Mouse (Mus musculus): ENCODE results near the gene Mief2. TPM values are rescaled to one million over a fixed set of nuclear protein-coding genes. Genes with fewer than 3 reads are reported as not detected.
A peak's percentile ranks its signal among the peaks of the same experiment; 100 is the strongest.

Mief2 gene
- polyA plus RNA-seq, 1 experiment from 2014 or later: 18.5 TPM

DNA sequence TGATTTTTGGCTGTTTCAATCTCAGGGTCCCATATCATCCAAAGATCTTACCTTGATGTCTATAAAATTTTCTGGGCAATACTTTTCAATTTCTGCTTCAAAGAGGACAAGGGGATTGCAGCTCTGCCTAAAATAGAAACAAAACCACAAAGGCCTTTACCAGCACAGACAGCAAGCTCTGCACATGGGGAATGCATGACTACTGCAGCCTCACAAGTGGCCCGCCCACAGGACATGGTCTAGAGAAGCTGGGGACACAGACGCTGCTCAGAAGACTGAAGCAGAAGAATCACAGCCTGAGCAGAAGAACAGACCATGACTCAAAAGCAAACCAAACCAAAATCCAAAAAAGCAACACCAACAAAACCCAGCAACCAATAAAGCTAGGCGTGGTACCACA is 33.5 kb downstream of the Mief2 start:
- Histone ChIP-seq H3K4me1 (replicated peaks) (0 out of 2 replicates have a peak, but pooled peaks cover 2% of the 10 kb centered on the region), H3K27ac (ENCODE audit: poor library complexity, severe bottlenecking) (no peak overlapping the region), H3K27me3 (replicated peaks) (no peaks in the 10 kb centered on the region), H3K9me3 (replicated peaks) (0 out of 2 replicates have a peak, but pooled peaks cover 4% of the 10 kb centered on the region), H3K4me3 (no peak overlapping the region), H3K36me3 (peaks cover 53% of the 10 kb centered on the region), H3K4me2 (no peak overlapping the region), H3K9ac (no peak overlapping the region)
- WGBS: 81% methylated on average over 3 of the region's 3 CpGs
- no peak for ATAC-seq (ENCODE audit: insufficient number of reproducible peaks, low FRiP score)

DNA sequence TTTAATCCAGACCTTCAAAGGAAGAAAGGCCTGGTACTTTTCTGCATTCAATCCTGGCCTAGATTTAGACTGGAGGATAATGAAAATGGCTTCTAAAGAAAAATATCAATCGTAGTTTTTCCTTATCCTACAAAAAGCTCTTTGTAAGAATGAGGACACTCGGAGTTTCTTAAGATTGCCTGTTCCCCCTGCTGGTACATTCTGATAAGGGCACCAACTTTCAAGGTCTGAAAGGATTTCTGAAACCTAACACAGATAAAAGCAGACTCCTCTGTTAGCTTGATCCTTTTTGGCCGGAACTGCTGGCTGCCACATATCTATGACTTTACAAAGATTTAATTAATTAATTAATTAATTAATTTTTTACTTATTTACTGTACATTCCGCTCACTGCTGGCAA is 38.8 kb downstream of the Mief2 start:
- ATAC-seq (ENCODE audit: insufficient number of reproducible peaks, low FRiP score): no peak
- Histone ChIP-seq H3K27me3 (replicated peaks) (no peaks in the 10 kb centered on the region), H3K9me3 (replicated peaks) (0 out of 2 replicates have a peak, but pooled peaks cover 4% of the 10 kb centered on the region), H3K36me3 (peaks cover 18% of the 10 kb centered on the region; the same call in 1 of the 2 replicates), H3K27ac (ENCODE audit: poor library complexity, severe bottlenecking) (no peak overlapping the region), H3K4me3 (no peak overlapping the region), H3K4me2 (no peak overlapping the region), H3K4me1 (replicated peaks) (peaks cover 13% of the 10 kb centered on the region; the same call in 1 of the 2 replicates), H3K9ac (no peak overlapping the region)
- 48% methylated on average over 4 of the region's 4 CpGs for WGBS

DNA sequence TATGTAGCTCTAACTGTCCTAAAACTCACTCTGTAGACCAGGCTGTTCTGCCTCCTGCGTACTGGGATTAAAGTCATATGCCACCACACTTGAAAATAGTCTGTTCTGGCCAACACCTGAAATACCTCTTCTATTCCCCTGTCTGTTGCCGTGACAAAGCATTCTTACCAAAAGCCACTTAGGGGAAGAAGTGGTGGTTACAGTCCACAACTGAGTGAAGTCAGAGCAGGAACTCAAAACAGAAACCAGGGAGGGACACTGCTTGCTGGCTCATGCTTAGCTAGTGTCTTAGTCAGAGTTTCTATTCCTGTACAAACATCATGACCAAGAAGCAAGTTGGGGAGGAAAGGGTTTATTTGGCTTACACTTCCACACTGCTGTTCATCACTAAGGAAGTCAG is 41.1 kb downstream of the Mief2 start:
- Histone ChIP-seq H3K27me3 (replicated peaks) (no peaks in the 10 kb centered on the region), H3K36me3 (peaks cover 12% of the 10 kb centered on the region; the same call in 1 of the 2 replicates), H3K9me3 (replicated peaks) (0 out of 2 replicates have a peak, but pooled peaks cover 4% of the 10 kb centered on the region), H3K27ac (ENCODE audit: poor library complexity, severe bottlenecking) (no peak overlapping the region), H3K4me2 (no peak overlapping the region), H3K9ac (no peak overlapping the region), H3K4me1 (replicated peaks) (peaks cover 13% of the 10 kb centered on the region; the same call in 1 of the 2 replicates), H3K4me3 (no peak overlapping the region)
- no peak for ATAC-seq (ENCODE audit: insufficient number of reproducible peaks, low FRiP score)
- 84% methylated on average over 2 of the region's 2 CpGs for WGBS

DNA sequence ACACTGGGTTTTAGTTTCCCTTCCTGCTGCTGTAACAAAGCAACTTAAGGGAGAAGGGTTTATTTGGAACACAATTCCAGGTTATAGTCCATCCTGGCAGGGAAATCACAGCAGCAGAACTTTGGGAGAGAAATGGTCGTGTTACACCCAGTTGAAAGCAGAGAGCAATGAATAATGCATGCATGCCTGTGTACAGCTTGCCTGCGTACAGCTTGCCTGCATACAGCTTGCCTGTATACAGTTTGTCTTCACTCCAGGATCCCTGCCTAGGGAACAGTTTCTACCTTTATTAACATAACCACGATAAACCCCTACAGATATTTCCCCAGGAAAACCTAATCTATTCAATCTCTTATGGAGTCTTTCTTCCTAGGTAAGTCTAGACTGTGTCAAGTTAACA is 42.6 kb downstream of the Mief2 start:
- 92% methylated on average over 3 of the region's 3 CpGs for WGBS
- Histone ChIP-seq H3K9ac (no peak overlapping the region), H3K27ac (ENCODE audit: poor library complexity, severe bottlenecking) (no peak overlapping the region), H3K36me3 (0 out of 2 replicates have a peak, but pooled peaks cover 3% of the 10 kb centered on the region), H3K4me1 (replicated peaks) (peaks cover 23% of the 10 kb centered on the region), H3K4me2 (no peak overlapping the region), H3K9me3 (replicated peaks) (no peaks in the 10 kb centered on the region), H3K27me3 (replicated peaks) (no peaks in the 10 kb centered on the region), H3K4me3 (no peak overlapping the region)
- no peak for ATAC-seq (ENCODE audit: insufficient number of reproducible peaks, low FRiP score)

DNA sequence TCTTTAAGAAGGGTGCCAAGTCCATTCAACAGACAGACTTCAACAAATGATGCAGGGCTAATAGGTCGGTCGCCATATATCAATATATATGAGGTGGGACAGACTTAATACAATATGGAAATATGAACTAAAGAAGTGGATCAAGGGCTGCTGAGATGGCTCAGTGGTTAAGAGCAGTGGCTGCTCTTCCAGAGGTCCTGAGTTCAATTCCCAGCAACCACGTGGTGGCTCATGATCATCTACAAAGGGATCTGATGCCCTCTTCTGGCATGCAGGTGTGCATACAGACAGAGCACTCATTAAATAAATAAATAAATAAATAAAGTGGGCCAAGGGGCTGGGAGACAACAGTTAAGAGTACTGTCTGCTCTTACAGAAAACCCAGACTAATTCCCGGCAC is 44.0 kb downstream of the Mief2 start:
- Histone ChIP-seq H3K36me3 (no peaks in the 10 kb centered on the region), H3K4me1 (replicated peaks) (peaks cover 23% of the 10 kb centered on the region), H3K27ac (ENCODE audit: poor library complexity, severe bottlenecking) (no peak overlapping the region), H3K4me2 (no peak overlapping the region), H3K27me3 (replicated peaks) (no peaks in the 10 kb centered on the region), H3K9ac (no peak overlapping the region), H3K9me3 (replicated peaks) (no peaks in the 10 kb centered on the region), H3K4me3 (no peak overlapping the region)
- 81% methylated on average over 4 of the region's 4 CpGs for WGBS
- no peak for ATAC-seq (ENCODE audit: insufficient number of reproducible peaks, low FRiP score)

DNA sequence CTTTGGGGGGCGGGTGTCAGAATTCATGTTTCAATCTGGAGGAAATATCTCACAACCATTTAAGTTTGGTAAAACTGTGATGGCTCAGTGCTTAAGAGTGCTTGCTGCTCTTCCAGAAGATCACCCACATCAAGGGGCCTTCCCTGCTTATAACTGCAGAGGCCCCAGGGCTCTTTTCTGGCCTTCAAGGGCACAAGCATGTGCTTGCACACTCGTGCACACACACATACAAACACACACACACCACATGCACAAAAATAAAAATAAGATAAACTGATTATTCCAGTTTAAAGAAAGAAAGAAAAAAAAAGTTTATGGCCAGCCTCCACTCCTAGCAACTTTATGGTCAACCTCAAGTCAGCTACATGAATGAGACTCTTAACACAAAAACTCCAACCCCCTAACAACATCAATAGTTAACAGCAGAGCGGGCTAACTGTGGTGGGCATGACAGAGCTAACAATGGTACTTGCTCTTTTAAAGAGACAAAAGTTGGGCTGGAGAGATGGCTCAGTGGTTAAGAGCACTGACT is 46.0 kb downstream of the Mief2 start:
- Histone ChIP-seq H3K27ac (ENCODE audit: poor library complexity, severe bottlenecking) (no peak overlapping the region), H3K4me3 (no peak overlapping the region), H3K9me3 (replicated peaks) (no peaks in the 10 kb centered on the region), H3K36me3 (peaks cover 7% of the 10 kb centered on the region), H3K4me2 (no peak overlapping the region), H3K4me1 (replicated peaks) (peaks cover 31% of the 10 kb centered on the region), H3K27me3 (replicated peaks) (no peaks in the 10 kb centered on the region), H3K9ac (no peak overlapping the region)
- WGBS: 84% methylated on average over 3 of the region's 3 CpGs
- no peak for ATAC-seq (ENCODE audit: insufficient number of reproducible peaks, low FRiP score)

DNA sequence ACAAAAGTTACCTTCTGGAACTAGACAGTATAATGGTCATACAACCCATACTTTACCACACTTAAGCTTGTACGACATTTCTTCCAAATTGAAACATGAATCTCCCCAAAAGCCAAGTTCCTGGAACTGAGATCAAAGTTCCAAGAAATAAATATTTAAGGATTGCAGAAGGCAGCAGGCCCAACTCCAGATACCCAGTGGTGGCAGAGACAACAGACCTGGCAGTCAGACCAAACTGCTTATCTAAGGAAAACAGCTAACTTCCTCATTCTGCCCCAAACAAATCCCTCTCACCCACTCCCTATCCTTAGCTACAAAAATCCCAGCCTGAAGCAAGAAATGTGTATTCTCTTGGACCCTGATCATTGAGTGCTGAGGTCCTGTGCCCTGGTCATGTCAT is 46.6 kb downstream of the Mief2 start:
- Histone ChIP-seq H3K27me3 (replicated peaks) (no peaks in the 10 kb centered on the region), H3K9ac (no peak overlapping the region), H3K4me2 (peak overlapping the region; percentile 85), H3K9me3 (replicated peaks) (no peaks in the 10 kb centered on the region), H3K4me1 (replicated peaks) (peaks cover 35% of the 10 kb centered on the region), H3K27ac (ENCODE audit: poor library complexity, severe bottlenecking) (no peak overlapping the region), H3K36me3 (peaks cover 13% of the 10 kb centered on the region), H3K4me3 (no peak overlapping the region)
- WGBS: 45% methylated on average over 1 of the region's 1 CpGs
- no peak for ATAC-seq (ENCODE audit: insufficient number of reproducible peaks, low FRiP score)

DNA sequence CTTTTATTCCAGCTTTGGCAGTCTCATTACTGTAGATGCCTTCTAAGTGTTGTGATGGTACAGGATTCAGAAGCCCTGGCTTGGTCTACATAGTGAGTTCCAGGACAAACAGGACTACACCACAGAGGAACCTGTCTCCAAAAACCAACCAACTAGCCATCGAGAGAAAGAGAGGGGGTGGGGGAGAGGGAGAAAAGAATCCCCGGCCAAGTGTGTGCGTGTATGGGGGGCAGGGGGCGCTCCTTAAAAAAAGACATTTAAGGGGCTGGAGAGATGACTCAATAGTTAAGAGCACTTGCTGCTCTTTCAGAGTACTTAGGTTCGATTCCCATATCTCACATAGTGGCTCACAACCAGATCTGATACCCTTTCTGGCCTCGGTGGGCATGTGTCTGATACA is 47.4 kb downstream of the Mief2 start:
- Histone ChIP-seq H3K36me3 (peaks cover 21% of the 10 kb centered on the region), H3K4me2 (peak overlapping the region; percentile 85), H3K4me1 (replicated peaks) (peaks cover 43% of the 10 kb centered on the region), H3K9ac (peak overlapping the region; percentile 83), H3K4me3 (peak overlapping the region; percentile 86), H3K9me3 (replicated peaks) (no peaks in the 10 kb centered on the region), H3K27me3 (replicated peaks) (no peaks in the 10 kb centered on the region), H3K27ac (ENCODE audit: poor library complexity, severe bottlenecking) (peak overlapping the region; percentile 79; the same call in 1 of the 2 replicates)
- WGBS: 45% methylated on average over 6 of the region's 6 CpGs
- no peak for ATAC-seq (ENCODE audit: insufficient number of reproducible peaks, low FRiP score)

DNA sequence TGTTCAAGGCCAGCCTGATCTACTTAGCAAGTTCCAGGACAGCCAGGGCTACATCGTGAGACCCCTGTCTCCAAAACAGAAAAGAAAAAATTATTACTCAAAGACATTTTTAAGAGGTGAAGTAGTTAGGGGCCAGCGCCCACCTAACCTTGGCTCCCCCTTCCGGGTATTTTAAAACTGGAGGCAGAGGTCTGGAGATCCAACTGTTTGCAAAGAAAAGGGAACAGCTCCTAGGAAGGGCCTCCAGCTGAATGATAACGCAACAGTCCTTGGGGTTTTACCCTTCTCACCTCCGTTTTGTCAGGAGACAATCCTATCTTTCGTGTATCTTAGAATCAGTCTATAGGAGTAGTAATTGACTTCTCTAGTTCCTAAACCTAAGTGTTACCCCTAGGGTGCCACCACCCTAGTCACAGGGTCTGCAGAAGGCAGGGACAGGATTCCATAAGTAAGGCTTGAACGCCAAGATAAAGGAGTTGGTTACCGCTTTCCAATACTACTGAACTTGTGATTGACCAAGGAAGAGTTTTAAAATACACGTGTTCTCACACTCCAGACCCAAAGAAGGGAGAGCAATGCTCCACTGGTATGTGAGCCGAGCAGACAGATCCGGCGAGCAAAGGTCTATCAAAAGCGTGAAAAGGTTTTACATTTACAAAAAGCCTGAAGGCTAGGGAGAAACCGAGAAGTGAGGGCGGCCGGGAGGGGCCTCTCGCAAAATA is 48.1 kb downstream of the Mief2 start:
- H3K27me3 ChIP-seq (replicated peaks): no peaks in the 10 kb centered on the region
- H3K4me3 ChIP-seq: peak overlapping the region; percentile 86
- H3K4me1 ChIP-seq (replicated peaks): peaks cover 50% of the 10 kb centered on the region
- 3% methylated on average over 17 of the region's 17 CpGs for WGBS
- peak overlapping the region; percentile 85 for H3K4me2 ChIP-seq
- peak overlapping the region; percentile 83 for H3K9ac ChIP-seq
- H3K27ac ChIP-seq (ENCODE audit: poor library complexity, severe bottlenecking): peak overlapping the region; percentile 79
- no peak for ATAC-seq (ENCODE audit: insufficient number of reproducible peaks, low FRiP score)
- H3K36me3 ChIP-seq: peaks cover 27% of the 10 kb centered on the region
- no peaks in the 10 kb centered on the region for H3K9me3 ChIP-seq (replicated peaks)

DNA sequence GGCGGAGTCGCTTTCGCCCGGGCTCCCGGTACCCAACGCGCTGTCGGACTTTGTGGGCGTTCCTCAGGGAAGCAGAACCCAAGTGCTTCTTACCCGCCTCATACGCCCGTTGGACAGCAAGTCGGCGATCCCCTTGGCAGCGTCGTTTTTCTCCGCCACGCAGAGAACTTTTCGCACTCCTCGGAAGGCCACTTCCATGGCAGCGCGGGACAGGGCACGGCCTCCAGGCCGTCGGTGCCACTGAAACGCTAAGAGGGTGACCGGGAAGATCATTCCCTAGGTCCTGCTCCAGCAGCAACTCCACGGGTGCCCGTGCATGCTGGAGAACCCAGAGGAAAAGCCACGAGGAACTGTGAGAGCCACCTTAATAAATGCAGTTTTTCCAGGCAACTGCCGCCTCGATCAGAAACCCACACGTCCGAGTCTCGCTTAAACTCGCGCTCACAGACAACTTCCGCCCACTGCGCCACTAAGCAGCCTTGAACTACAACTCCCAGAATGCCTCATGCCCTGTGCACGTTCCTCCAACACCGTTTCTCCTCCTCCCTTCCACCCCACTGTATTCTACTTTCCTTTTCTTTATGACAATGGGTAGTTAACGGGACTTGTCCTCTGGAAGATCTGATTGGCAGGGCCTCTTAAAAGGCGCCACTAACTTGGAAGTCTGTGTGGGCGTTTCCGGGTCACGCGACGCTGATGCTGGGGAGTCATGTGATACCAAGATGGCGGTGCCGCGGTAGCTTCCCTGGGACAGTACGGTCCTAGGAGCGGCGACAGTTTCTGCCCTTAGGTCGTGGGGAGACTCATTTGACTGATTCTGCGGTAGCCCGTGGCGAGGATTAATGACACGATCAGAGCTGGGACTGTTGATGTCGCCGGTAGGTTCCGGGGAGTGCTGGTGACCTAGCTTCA is 48.9 kb downstream of the Mief2 start, which contains the start of the genes Top3a and Smcr8:
Top3a (minus strand) TSS at position 537 of the 912 bp plus-strand sequence.
Smcr8 (plus strand) TSS at position 696 of the 912 bp plus-strand sequence.
- Histone ChIP-seq H3K4me3 (peak within 1 kb of the TSS; percentile 86), H3K4me1 (replicated peaks) (peaks cover 58% of the 10 kb centered on the region), H3K27ac (ENCODE audit: poor library complexity, severe bottlenecking) (peak within 1 kb of the TSS; percentile 79), H3K9ac (peak within 1 kb of the TSS; percentile 83), H3K27me3 (replicated peaks) (no peaks in the 10 kb centered on the region), H3K4me2 (peak within 1 kb of the TSS; percentile 85), H3K36me3 (peaks cover 27% of the 10 kb centered on the region), H3K9me3 (replicated peaks) (no peaks in the 10 kb centered on the region)
- peak; percentile 95 for ATAC-seq (ENCODE audit: insufficient number of reproducible peaks, low FRiP score)
- WGBS: under 1% methylated on average over 62 of the region's 62 CpGs

Measured in heart, embryonic 12.5 days (tissue).